Mouse (Mus musculus) small intestine, adult 2 months (tissue): ENCODE measurements around the gene Cop1.

ENCODE experiments used
- CTCF ChIP-seq: fragments of 200-500 bp; IDR thresholded peaks from 2 replicates; pipeline ENCODE4 v1.5.1; 2012; ENCODE audit warnings: low read depth, mild to moderate bottlenecking, control low read depth, inconsistent platforms, low read length, moderate library complexity, mixed read lengths; ENCODE audit not compliant: insufficient replicate concordance, insufficient read length; ENCODE audit errors: extremely low read depth
- POLR2A ChIP-seq: fragments of 200-500 bp; IDR thresholded peaks from 2 replicates; pipeline ENCODE4 v1.6.1; 2012; ENCODE audit warnings: low read depth, mild to moderate bottlenecking, control low read depth, inconsistent platforms, low read length, moderate library complexity

- TF ChIP-seq POLR2A (no peak), CTCF (no peak)
Observed at GRCm38 (mm10) chr1:159198603-159199002, 33.5 kb upstream of the Cop1 start.
